Mouse (Mus musculus): ENCODE results near the gene Prdx1. TPM values are rescaled to one million over a fixed set of nuclear protein-coding genes. Genes with fewer than 3 reads are reported as not detected.
A peak's percentile ranks its signal among the peaks of the same experiment; 100 is the strongest.
"Not testable (repeated sequence)": the region's sequence is repeated elsewhere in the genome, so short reads cannot be mapped to it uniquely, and the experiment has no call there.

The Prdx1 gene
- total RNA-seq, 1 experiment from 2014 or later: 285 TPM

DNA sequence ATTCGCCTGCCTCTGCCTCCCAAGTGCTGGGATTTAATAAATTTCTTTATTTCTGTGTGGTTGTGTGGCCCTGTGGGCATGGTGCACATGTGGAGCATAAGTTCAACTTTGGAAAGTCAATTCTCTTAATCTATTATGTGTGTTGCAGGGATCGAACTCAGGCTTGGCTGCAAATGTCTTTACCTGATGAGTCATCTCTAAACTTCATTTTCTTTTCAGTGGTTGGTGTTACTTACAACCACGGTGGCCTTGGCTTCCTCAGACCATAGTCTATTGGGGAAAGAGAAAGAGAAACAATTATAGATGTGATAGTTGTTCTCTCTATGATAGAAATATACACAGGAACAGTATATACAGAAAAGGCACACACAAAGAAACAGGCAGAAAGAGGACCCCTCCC is 9.3 kb upstream of the Prdx1 start:
- no peak for ATAC-seq (replicated peaks; ENCODE audit: low read depth, poor library complexity, severe bottlenecking)

DNA sequence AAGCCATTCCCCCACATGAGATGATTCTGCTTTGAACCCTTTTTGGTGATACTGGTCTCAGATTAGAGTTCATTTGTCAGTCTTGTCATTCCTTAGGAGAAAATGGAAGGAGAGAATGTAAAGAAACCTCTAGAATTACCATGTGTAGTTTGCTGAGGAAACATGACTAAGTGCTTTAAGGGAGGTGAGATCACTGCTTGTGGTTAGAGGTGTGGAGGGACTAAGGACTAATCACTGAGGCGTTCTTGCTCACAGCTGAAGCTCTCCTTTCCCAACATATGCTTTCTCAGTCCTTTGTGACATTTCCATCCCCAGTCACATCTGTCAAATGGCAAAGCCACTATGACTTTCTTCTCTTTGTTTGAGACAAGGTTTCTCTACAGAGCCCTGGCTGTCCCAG is 7.5 kb upstream of the Prdx1 start:
- ATAC-seq (replicated peaks; ENCODE audit: low read depth, poor library complexity, severe bottlenecking): no peak

DNA sequence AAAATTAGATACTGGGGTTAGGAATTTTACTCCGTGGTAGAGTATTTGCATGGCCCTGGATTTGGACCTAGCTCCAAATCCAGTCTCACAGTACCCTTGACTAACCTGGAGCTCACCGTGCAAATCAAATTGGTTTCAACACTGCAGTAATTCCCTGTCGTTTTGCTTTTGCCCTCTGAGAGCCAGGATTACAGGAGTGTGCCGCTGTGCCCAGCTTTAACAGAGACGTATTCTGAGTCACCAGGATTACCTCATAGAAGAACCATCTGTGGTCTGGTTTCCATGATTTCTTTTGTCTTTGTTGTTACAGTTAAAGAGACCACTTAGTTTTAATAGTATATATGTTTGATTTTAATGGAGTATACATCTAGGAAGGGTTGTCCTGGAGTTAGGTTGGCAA is 6.2 kb upstream of the Prdx1 start:
- no peak for ATAC-seq (replicated peaks; ENCODE audit: low read depth, poor library complexity, severe bottlenecking)

DNA sequence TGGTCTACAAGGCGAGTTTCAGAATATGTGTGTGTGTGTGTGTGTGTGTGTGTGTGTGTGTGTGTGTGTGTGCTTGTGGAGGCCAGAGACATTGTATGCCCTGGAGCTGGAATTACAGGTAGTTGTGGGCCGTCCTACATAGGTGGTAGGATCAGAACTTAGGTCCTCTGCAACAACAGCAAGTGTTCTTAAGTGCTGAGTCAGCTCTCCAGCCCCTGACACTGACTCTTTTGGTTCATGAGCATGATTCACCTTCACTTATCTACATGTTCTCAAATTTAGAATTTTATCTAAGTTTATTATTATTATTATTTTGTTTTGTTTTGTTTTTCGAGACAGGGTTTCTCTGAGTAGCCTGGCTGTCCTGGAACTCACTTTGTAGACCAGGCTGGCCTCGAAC is 4.8 kb upstream of the Prdx1 start:
- not testable (repeated sequence) for ATAC-seq (replicated peaks; ENCODE audit: low read depth, poor library complexity, severe bottlenecking)

DNA sequence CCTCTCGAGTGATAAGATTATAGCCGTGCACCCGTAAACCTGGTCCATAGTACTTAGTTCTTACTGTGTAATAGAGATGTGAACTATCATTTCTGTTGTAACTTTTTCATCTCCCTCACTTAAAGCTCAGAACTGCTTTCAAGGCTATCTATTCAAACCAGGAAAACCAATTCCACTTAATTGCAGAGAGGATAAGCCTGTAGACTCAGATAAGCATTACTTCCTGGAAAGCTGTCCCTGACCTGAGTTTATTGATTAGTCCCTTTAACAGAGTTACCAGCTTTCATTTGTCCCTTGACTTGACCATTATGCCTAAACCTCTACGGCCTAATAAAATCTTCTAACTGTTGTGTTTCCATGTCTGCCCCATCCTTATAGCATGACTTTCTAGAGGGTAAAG is 1.4 kb upstream of the Prdx1 start:
- ATAC-seq (replicated peaks; ENCODE audit: low read depth, poor library complexity, severe bottlenecking): no peak

DNA sequence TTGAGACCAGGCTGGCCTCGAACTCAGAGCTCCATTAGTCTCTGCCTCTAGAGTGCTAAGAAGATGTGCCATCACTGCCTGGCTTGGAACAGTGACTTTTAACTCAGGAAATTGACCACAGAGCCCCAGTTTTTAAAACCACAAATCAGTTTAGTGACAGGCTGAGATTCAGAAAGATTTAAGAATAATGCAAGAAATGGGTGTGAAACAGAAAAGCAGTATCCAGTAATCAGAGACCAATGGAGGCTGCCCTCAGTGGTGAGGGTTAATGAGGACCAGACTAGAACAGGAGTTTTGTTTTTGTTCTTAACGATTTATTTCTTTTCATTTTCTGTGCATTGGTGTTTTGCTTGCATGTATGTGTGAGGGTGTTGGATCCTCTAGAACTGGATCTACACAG is 679 bp upstream of the Prdx1 start:
- ATAC-seq (replicated peaks; ENCODE audit: low read depth, poor library complexity, severe bottlenecking): no peak

DNA sequence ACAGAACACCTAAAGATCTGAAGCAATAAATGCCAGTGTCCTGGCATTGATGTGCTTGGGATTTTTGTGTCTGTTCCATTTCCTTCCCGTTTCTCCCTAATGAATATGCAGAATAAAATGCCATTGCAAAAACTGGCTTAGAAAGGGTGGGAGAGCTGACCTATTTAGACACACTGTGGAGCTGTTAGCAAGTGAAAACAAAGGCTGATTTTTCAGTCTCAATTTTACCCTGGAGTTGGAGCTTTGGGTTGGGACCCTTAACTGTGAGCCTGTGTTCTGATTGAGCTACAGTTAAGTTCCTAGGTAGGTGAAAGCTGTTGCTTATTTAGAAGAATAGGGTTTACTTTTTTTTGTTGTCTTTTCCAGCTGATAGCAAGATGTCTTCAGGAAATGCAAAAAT is 1.7 kb downstream of the Prdx1 start:
- ATAC-seq (replicated peaks; ENCODE audit: low read depth, poor library complexity, severe bottlenecking): no peak

DNA sequence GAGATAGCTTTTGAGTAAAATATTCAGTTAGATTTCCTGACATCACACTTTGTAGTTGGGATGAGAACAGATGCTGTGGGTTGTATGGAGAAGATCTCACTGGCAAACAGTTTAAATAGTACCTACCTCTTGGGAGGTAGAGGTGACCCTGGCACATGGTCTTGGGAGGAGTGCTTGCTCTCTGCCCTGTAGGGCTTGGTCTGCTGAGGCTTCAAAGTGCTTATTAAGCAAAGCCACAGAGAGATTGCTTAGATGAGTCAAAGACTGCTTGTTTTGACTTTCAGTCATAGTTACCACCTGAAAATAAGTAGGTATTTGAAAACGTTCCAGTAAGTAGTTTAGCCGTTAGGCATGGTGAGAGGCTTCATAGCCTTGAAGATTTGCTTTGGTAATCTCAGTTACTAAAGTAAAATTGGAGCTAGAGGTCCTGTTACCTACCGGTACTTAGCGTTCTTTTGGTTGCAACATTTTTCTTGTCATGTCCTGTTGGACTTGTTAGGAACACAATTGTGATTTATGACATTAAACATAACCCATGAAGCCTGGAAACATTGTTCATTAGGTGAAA is 4.0 kb downstream of the Prdx1 start:
- ATAC-seq (replicated peaks; ENCODE audit: low read depth, poor library complexity, severe bottlenecking): no peak

DNA sequence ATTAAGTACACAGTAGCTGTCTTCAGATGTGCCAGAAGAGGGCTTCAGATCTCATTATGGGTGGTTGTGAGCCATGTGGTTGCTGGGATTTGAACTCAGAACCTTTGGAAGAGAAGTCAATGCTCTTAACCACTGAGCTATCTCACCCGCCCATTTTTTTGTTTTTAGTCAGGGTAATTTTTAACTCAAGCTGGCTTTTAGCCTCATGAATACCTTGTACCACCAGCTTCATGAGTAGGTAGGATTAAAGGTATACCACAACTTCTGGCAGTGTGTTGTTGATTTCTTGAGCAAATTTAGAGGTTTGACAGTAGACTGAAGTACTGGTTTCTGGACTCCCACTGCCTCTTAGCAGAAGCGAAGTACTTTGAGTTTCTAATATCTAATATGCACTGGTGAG is 6.8 kb downstream of the Prdx1 start:
- no peak for ATAC-seq (replicated peaks; ENCODE audit: low read depth, poor library complexity, severe bottlenecking)

DNA sequence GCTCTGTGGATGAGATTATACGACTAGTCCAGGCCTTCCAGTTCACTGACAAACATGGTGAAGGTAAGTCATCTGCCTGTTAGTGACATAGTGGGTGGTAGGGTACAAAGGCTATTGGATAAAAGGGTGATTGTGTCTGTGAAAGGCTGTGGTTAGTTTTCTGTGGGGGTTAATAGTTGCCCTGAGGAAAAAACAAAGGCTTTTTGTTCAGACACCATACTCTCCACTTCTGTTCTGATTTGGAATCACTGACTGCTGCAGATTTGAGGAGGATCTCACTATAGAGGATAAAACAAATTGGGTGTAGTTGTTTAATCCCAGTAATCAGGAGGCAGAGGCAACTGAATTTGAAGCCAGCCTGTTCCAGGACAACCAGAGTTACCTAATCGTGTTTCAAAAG is 8.4 kb downstream of the Prdx1 start:
- ATAC-seq (replicated peaks; ENCODE audit: low read depth, poor library complexity, severe bottlenecking): no peak

DNA sequence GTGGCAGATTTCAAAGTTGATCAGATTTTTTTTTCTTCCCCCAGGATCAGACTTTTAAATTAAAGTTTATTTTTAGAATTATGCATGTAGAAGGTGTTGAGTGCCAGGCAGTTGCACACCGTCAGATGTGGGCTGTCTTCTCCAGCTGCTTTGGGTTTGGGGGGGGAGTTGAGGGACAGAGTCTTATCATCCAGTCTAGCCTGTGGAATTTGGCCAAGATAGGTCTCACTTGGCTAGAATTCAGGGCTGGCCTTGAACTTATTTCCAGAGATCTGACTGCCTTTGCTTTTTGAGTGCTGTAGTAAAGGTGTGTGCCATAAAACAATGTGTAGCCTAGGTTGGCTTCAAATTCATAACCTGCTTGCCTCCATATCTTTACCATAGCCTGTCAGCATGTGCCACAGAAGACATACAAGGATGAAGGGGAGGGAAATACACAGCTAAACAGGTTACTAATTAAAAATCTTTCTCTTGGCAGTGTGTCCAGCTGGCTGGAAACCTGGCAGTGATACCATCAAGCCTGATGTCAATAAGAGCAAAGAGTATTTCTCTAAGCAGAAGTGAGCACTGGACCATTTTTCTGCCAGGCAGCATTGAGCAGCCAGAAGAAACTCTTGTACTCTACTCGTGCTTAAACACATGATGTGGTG is 13.5 kb downstream of the Prdx1 start:
- ATAC-seq (replicated peaks; ENCODE audit: low read depth, poor library complexity, severe bottlenecking): no peak

DNA sequence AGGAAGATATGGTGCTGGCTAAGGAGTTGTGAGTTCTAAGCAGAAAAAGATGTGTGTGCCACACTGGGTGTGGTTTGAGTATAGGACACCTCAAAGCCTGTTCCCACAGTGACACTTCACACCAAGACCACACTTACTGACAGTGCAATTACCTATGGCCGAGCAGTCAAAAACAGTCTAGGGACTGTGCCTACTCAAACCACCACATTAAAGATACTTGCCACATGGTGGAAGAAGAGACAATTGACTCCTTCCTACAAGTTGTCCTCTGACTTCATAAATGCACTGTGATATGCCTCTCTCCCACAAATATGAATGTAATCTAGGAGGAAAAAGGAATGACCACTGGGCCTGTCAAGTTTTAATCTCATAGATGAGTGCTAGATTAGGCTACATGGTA is 15.6 kb downstream of the Prdx1 start:
- ATAC-seq (replicated peaks; ENCODE audit: low read depth, poor library complexity, severe bottlenecking): no peak

DNA sequence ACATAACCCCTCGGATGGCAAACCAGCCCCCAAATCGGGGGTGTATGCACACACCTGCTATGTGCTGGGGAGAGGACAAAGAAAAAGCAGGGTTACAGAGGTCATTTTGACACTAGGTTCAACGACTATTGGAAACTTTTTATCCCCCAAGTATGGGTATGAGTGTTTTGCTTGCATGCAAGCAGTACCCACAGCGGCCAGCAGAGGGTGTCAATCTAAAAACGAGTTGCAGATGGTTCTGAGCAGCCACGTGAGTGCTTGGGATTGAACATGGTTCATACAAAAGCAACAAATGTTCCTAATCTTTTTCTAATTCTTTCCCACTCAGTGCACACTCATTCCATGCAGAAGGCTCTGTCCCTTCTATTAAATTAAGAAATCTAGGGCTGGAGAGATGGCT is 18.5 kb downstream of the Prdx1 start:
- ATAC-seq (replicated peaks; ENCODE audit: low read depth, poor library complexity, severe bottlenecking): no peak; the same call in 1 of the 2 replicates

DNA sequence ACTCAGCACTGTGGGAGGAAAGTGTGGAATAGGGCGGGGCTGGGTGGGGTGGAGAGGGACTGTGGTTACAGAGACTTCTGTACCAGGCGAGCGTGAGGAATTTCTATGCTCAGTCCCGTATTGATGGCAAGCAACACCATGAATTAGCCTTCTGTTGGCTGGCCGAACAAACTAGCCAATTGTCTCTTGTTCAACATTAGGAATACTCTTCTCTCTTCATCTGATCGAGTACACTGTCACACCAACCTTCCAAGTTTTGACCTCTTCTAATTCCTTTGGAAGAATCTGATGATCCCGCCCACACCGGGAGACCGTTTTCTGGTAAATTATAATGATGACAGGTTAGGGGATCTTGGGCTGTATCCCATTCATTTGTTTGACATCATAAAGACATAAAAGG is 22.3 kb downstream of the Prdx1 start:
- ATAC-seq (replicated peaks; ENCODE audit: low read depth, poor library complexity, severe bottlenecking): 0 out of 2 replicates have a peak, but pooled peaks have one; percentile 1

DNA sequence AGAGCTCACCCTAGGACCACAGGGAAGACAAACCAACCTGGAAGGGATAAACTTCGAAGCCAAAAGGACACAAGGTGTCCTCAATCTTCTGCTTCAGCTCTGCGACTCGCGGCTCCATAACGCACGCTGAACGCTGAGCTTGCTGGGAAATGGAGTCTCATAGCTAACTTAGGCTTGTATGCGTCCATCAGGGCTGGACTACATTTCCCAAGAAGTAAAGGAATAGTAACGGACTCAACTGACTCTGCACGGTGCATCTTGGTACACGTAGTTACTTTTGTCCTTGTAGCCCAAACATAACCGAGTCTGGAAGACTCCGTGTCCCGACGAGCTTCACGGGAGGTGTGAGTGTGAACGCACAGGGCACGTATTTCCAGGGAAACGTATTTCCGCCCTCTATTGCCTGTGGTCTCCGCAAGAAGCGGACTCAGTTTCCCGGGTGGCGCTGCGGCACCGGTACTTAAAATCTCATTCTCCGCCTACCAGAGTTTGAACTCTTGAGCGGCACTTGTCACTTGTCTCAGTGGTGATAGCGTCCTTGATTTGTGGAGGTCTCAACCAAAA is 22.9 kb downstream of the Prdx1 start, which contains the start of the genes Mmachc and Ccdc163:
TSS of gene Mmachc (minus strand) at position 206 of the 564 bp plus-strand sequence.
TSS of gene Ccdc163 (plus strand) at position 309 of the 564 bp plus-strand sequence.
- ATAC-seq (replicated peaks; ENCODE audit: low read depth, poor library complexity, severe bottlenecking): peak; percentile 97

DNA sequence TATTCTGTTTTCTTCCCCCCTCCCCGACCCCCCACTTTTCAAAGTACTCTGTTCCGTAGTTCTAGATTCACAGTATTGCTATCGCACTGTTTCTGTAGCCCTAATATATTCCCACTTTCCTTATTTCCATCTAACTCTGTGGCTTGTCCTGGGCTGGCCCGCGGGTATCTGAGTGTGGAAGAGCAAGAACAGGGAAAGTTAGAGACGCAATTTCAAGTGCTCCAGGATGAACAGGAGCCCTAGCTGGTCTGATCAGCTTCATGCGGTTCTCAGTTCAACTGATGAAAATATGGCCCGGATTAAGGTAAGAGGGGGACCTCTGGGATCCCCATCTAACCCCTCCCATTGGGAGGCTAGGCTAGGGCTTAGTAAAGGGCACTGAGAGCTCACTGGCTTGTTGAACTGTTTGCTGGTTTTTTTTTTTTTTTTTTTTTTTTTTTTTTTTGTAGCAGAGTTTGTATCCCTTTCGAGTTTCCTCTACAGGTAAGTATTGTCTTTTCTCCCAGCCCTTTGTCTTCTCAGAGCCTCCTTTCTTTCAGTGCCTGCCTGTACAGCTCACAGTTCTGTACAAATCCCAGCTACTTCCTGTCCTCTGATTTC is 23.5 kb downstream of the Prdx1 start:
- ATAC-seq (replicated peaks; ENCODE audit: low read depth, poor library complexity, severe bottlenecking): peak; percentile 3; the same call in 1 of the 2 replicates

DNA sequence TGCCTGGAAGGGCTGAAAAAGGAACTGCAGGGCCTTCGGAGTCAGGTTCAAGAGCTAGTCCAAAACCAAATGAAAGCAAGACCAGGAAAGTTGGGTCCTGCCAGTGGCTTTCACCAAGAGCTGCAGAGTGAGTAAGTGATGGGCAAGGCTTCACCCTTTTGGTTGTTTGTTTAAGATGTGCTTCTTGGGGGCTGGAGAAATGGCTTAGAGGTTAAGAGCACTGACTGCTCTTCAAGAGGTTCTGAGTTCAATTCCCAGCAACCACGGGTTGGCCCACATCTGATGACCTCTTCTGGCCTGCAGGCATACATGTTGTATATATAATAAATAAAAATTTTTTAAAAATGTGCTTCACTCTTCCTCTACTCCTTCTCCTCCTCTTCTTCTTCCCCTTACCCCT is 24.8 kb downstream of the Prdx1 start:
- no peak for ATAC-seq (replicated peaks; ENCODE audit: low read depth, poor library complexity, severe bottlenecking)

DNA sequence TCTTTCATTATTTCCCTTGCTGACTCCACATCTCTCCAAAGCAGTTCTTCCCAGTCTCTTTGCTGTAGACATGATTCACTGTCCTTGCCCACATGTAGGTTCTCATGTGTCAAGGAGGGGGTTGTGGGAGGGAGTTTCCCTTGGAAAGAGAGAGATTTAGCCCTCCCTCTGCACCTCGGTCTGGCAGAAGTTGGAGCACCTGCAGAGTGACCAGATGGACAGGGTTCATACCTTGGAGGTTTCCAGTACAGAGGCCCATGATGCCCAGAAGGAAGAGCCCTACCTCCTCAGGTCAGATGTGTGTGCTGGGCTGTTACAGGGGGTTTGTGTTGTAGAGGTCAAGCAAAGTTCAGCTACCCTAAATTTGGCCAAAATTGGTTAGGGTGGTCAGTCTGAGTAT is 27.2 kb downstream of the Prdx1 start:
- ATAC-seq (replicated peaks; ENCODE audit: low read depth, poor library complexity, severe bottlenecking): no peak

DNA sequence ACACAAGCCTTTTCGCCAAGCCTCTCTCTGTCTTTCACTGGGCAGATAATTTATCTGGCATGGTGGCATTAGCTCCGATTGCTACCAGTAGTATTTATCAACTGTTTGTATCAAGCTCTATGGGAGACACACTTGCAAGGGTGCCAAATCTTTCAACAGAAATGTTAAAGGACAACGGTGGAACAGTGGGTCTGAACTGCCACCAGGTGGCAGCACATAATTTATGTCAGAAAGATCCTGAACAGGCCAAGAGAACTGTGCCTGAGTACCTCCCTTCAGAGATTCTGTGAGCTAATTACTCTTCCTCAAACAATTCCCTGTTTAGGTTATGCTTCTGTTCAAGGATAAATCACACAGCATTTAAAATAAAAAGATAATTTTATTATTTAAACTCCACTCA is 34.1 kb downstream of the Prdx1 start:
- ATAC-seq (replicated peaks; ENCODE audit: low read depth, poor library complexity, severe bottlenecking): peak; percentile 52

DNA sequence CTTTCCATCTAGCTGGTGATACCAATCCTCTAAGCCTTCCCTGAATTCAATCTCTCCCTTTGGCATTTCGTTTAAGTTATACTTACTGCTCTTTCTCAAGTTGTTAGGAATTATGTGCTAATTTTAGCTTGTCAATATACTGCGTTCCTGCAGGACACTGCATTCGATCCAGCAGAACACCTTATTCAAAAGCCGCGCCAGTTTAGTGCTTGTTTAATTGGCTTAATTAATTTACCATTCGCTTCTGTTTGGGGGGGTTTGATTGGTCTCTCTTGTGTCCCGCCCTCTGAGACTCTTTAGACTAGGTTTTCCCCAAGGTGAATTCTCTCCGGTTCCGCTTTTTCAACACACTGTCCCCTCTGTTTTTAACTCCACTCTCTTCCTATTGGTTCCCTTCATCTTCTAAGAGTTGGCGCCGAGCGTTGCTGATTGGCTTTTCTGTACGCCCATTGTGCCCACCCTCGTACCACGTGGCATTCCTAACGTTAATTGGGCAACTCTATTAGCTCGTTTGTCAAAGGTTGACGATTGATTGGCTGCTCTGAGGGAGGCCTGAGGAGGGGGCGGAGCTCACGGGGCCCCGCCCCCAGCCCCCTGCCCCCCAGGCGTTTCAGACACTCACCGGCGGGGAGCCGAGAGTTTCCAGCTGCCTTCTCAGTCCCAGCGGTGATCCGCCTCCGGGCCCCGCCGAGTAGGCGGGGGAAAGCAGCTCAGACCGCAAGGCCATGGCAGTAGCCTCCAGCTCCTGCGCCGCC is 35.2 kb downstream of the Prdx1 start, which contains the start of gene Tesk2:
TSS of gene Tesk2 (plus strand) at position 606 of the 755 bp plus-strand sequence.
- peak; percentile 98 for ATAC-seq (replicated peaks; ENCODE audit: low read depth, poor library complexity, severe bottlenecking)
